Mouse (Mus musculus): ENCODE results near the gene BC030867. TPM values are rescaled to one million over a fixed set of nuclear protein-coding genes. Genes with fewer than 3 reads are reported as not detected.

BC030867 gene
- polyA plus RNA-seq (2015; fragmentation: Nextera tagmentation; extraction: Ambion mirVana) = 18.3 and 19.7 TPM in 2 replicates

- 0 out of 2 replicates have a peak within 1 kb of the TSS, but pooled peaks have one; percentile 48 for H3K27ac ChIP-seq
- H3K9me3 ChIP-seq = no peaks in the 10 kb centered on the region
- peak within 1 kb of the TSS; percentile 73 for H3K9ac ChIP-seq
- no peaks in the 10 kb centered on the region for H3K27me3 ChIP-seq
- peak within 1 kb of the TSS; percentile 70 for H3K4me3 ChIP-seq
- under 1% methylated on average over 41 of the region's 41 CpGs for WGBS
- 0 out of 2 replicates have a peak, but pooled peaks have one; percentile 11 for ATAC-seq (ENCODE audit: insufficient number of reproducible peaks, insufficient read depth, low FRiP score, low TSS enrichment, low read depth)
- H3K4me1 ChIP-seq = peaks cover 34% of the 10 kb centered on the region
- H3K4me2 ChIP-seq = peak within 1 kb of the TSS; percentile 82
- peaks cover 4% of the 10 kb centered on the region for H3K36me3 ChIP-seq
These were observed at the start of gene BC030867 for GRCm38 (mm10) chr11:102248630-102249230. Gene BC030867 (plus strand): TSS chr11:102248882.

GRCm38 (mm10) chr11:102199856-102200255 is 48.8 kb upstream of the BC030867 start:
- Histone ChIP-seq H3K9ac (no peak overlapping the region), H3K27ac (no peak overlapping the region), H3K27me3 (no peaks in the 10 kb centered on the region), H3K36me3 (peaks cover 98% of the 10 kb centered on the region), H3K4me3 (no peak overlapping the region), H3K4me1 (0 out of 2 replicates have a peak, but pooled peaks cover 3% of the 10 kb centered on the region), H3K4me2 (no peak overlapping the region), H3K9me3 (no peaks in the 10 kb centered on the region)
- WGBS = 64% methylated on average over 9 of the region's 9 CpGs
- no peak for ATAC-seq (ENCODE audit: insufficient number of reproducible peaks, insufficient read depth, low FRiP score, low TSS enrichment, low read depth)

- Histone ChIP-seq H3K27me3 (no peaks in the 10 kb centered on the region), H3K4me2 (no peak overlapping the region), H3K9ac (no peak overlapping the region), H3K4me1 (peaks cover 4% of the 10 kb centered on the region; the same call in 1 of the 2 replicates), H3K27ac (no peak overlapping the region), H3K4me3 (no peak overlapping the region), H3K36me3 (peaks cover 97% of the 10 kb centered on the region), H3K9me3 (no peaks in the 10 kb centered on the region)
- WGBS = 74% methylated on average over 12 of the region's 12 CpGs
- no peak for ATAC-seq (ENCODE audit: insufficient number of reproducible peaks, insufficient read depth, low FRiP score, low TSS enrichment, low read depth)
These were observed 47.3 kb upstream of the BC030867 start for GRCm38 (mm10) chr11:102201408-102201821.

- Histone ChIP-seq H3K4me3 (no peak overlapping the region), H3K27me3 (no peaks in the 10 kb centered on the region), H3K4me1 (peaks cover 51% of the 10 kb centered on the region), H3K9ac (peak overlapping the region; percentile 46; the same call in 1 of the 2 replicates), H3K36me3 (peaks cover 51% of the 10 kb centered on the region), H3K27ac (peak overlapping the region; percentile 81; the same call in 1 of the 2 replicates), H3K4me2 (no peak overlapping the region), H3K9me3 (no peaks in the 10 kb centered on the region)
- ATAC-seq (ENCODE audit: insufficient number of reproducible peaks, insufficient read depth, low FRiP score, low TSS enrichment, low read depth) = no peak
- 60% methylated on average over 30 of the region's 30 CpGs for WGBS
These were observed 42.2 kb upstream of the BC030867 start for GRCm38 (mm10) chr11:102206481-102206880.

- Histone ChIP-seq H3K27ac (peak overlapping the region; percentile 81), H3K9ac (0 out of 2 replicates have a peak overlapping the region, but pooled peaks have one; percentile 27), H3K27me3 (no peaks in the 10 kb centered on the region), H3K4me1 (peaks cover 62% of the 10 kb centered on the region), H3K9me3 (no peaks in the 10 kb centered on the region), H3K4me2 (peak overlapping the region; percentile 27; the same call in 1 of the 2 replicates), H3K36me3 (peaks cover 38% of the 10 kb centered on the region), H3K4me3 (no peak overlapping the region)
- WGBS = 45% methylated on average over 11 of the region's 11 CpGs
- no peak for ATAC-seq (ENCODE audit: insufficient number of reproducible peaks, insufficient read depth, low FRiP score, low TSS enrichment, low read depth)
These were observed 40.6 kb upstream of the BC030867 start for GRCm38 (mm10) chr11:102207825-102208777.

- WGBS = 15% methylated on average over 3 of the region's 4 CpGs
- no peaks in the 10 kb centered on the region for H3K9me3 ChIP-seq
- no peaks in the 10 kb centered on the region for H3K27me3 ChIP-seq
- H3K4me3 ChIP-seq = no peak overlapping the region
- peak; percentile 23 for ATAC-seq (ENCODE audit: insufficient number of reproducible peaks, insufficient read depth, low FRiP score, low TSS enrichment, low read depth)
- H3K36me3 ChIP-seq = peaks cover 37% of the 10 kb centered on the region
- H3K4me1 ChIP-seq = peaks cover 68% of the 10 kb centered on the region
- H3K9ac ChIP-seq = 0 out of 2 replicates have a peak overlapping the region, but pooled peaks have one; percentile 2
- H3K27ac ChIP-seq = peak overlapping the region; percentile 81
- peak overlapping the region; percentile 27; the same call in 1 of the 2 replicates for H3K4me2 ChIP-seq
These were observed 39.8 kb upstream of the BC030867 start for GRCm38 (mm10) chr11:102208846-102209245.

- Histone ChIP-seq H3K4me3 (no peak overlapping the region), H3K27me3 (no peaks in the 10 kb centered on the region), H3K9me3 (no peaks in the 10 kb centered on the region), H3K36me3 (peaks cover 31% of the 10 kb centered on the region), H3K27ac (peak overlapping the region; percentile 81), H3K9ac (no peak overlapping the region), H3K4me2 (no peak overlapping the region), H3K4me1 (peaks cover 77% of the 10 kb centered on the region)
- ATAC-seq (ENCODE audit: insufficient number of reproducible peaks, insufficient read depth, low FRiP score, low TSS enrichment, low read depth) = no peak
- 31% methylated on average over 2 of the region's 2 CpGs for WGBS
These were observed 38.9 kb upstream of the BC030867 start for GRCm38 (mm10) chr11:102209742-102210141.

- 61% methylated on average over 3 of the region's 3 CpGs for WGBS
- Histone ChIP-seq H3K27me3 (no peaks in the 10 kb centered on the region), H3K27ac (peak overlapping the region; percentile 81; the same call in 1 of the 2 replicates), H3K4me1 (peaks cover 82% of the 10 kb centered on the region), H3K36me3 (peaks cover 27% of the 10 kb centered on the region), H3K4me2 (no peak overlapping the region), H3K9me3 (no peaks in the 10 kb centered on the region), H3K4me3 (no peak overlapping the region), H3K9ac (0 out of 2 replicates have a peak overlapping the region, but pooled peaks have one; percentile 21)
- ATAC-seq (ENCODE audit: insufficient number of reproducible peaks, insufficient read depth, low FRiP score, low TSS enrichment, low read depth) = no peak
These were observed 38.5 kb upstream of the BC030867 start for GRCm38 (mm10) chr11:102210185-102210584.

- no peak for ATAC-seq (ENCODE audit: insufficient number of reproducible peaks, insufficient read depth, low FRiP score, low TSS enrichment, low read depth)
- H3K4me2 ChIP-seq = no peak overlapping the region; the same call in 1 of the 2 replicates
These were observed 37.7 kb upstream of the BC030867 start for GRCm38 (mm10) chr11:102211011-102211410.

GRCm38 (mm10) chr11:102211936-102212341 is 36.7 kb upstream of the BC030867 start:
- Histone ChIP-seq H3K4me1 (peaks cover 93% of the 10 kb centered on the region), H3K36me3 (peaks cover 11% of the 10 kb centered on the region), H3K4me3 (no peak overlapping the region), H3K9ac (no peak overlapping the region), H3K4me2 (peak overlapping the region; percentile 11; the same call in 1 of the 2 replicates), H3K27ac (peak overlapping the region; percentile 83), H3K9me3 (no peaks in the 10 kb centered on the region), H3K27me3 (no peaks in the 10 kb centered on the region)
- ATAC-seq (ENCODE audit: insufficient number of reproducible peaks, insufficient read depth, low FRiP score, low TSS enrichment, low read depth) = no peak
- WGBS = 51% methylated on average over 18 of the region's 18 CpGs

More at GRCm38 (mm10) chr11:102211011-102211410, 37.7 kb upstream of the BC030867 start:
- peaks cover 90% of the 10 kb centered on the region for H3K4me1 ChIP-seq
- no peaks in the 10 kb centered on the region for H3K9me3 ChIP-seq
- H3K9ac ChIP-seq = 0 out of 2 replicates have a peak overlapping the region, but pooled peaks have one; percentile 12
- no peak overlapping the region for H3K4me3 ChIP-seq
- peaks cover 20% of the 10 kb centered on the region for H3K36me3 ChIP-seq
- H3K27ac ChIP-seq = peak overlapping the region; percentile 83
- 31% methylated on average over 5 of the region's 5 CpGs for WGBS
- no peaks in the 10 kb centered on the region for H3K27me3 ChIP-seq
